Mouse (Mus musculus): ENCODE results near the gene Ptprn2. TPM values are rescaled to one million over a fixed set of nuclear protein-coding genes. Genes with fewer than 3 reads are reported as not detected.

The Ptprn2 gene
- total and polyA plus RNA-seq, 3 experiments: 0.17 TPM; not detected in 2

DNA sequence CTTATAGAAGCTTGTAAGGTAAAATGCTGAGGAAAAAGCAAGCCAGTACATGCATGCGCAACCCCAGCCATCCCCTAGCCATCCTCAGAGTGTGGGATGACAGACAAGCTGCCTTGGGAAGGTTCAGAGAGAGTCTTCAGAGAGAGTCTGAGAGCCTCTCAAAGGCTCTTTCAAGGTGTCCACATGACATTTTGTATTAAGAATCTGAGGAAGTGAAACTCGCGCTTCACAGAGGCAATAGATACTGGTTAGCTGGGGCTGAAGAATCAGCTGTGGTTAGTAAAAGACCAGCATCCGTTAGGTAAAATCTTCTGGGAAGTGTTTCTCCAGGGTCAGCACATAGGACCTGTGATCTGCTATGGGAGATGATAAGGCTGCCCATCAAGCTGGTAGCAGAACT, 110.2 kb downstream of the Ptprn2 start (continued):
- TF ChIP-seq UBTF (IDR thresholded peaks at IDR 0.05; ENCODE audit: low read depth, low read length) (no peak), GABPA (IDR thresholded peaks at IDR 0.05; ENCODE audit: insufficient replicate concordance, low read depth, low read length) (no peak), POLR2AphosphoS2 (IDR thresholded peaks at IDR 0.05; ENCODE audit: low read depth, low read length) (no peak), ELF1 (IDR thresholded peaks at IDR 0.05; ENCODE audit: low read depth, low read length) (0 out of 2 replicates have a peak, but pooled peaks have one; percentile 14), ZKSCAN1 (IDR thresholded peaks at IDR 0.05; ENCODE audit: borderline replicate concordance, low read depth, low read length) (no peak), BHLHE40 (IDR thresholded peaks at IDR 0.05; ENCODE audit: low read depth, low read length) (peak; percentile 20; the same call in 1 of the 2 replicates)

DNA sequence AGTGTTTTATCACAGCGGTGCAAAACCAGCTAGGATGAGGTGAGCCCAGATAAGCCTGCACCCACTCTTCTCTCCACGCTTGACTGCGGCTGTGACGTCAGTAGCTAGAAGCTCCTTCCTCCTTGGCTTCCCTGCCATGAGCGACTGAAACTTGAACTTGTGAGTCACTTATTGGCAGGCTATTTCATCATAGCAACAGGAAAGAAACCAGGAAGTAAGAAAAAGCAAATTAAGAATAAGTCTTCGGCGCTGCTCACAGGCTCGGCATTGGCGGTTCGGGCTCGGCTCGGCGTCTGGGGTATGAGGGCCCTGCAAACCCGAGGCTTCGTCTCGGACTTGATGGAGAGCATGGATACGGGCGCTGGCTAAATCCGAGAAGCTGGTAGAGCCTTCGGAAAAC, 111.5 kb downstream of the Ptprn2 start:
- in situ Hi-C loops (cut with MboI; ENCODE audit: low pct_ligation_motif_present, low pct_unique_long_range_greater_than_20kb, low sequenced_read_pairs) (loop anchor here (10.0 to 25.0 kb wide), 2 partner anchors 62 to 335 kb away; partner anchors contain the start of gene Wdr60), dilution Hi-C loops (cut with MboI; ENCODE audit: extremely low pct_ligation_motif_present, extremely low pct_unique_long_range_greater_than_20kb, low sequenced_read_pairs) (no loop called here)
- Histone ChIP-seq H3K9ac (ENCODE audit: insufficient read depth, low read depth) (peak overlapping the region; percentile 88), H3K27ac (ENCODE audit: insufficient read depth, low read depth) (peak overlapping the region; percentile 97), H3K79me2 (replicated peaks; ENCODE audit: control insufficient read depth, extremely low read depth, insufficient read depth, poor library complexity, severe bottlenecking) (no peaks in the 10 kb centered on the region), H3K4me1 (ENCODE audit: control insufficient read depth in 1 of 2, insufficient read depth in 2 of 2) (peaks cover 34 to 48% of the 10 kb centered on the region in 2 experiments), H3K4me2 (ENCODE audit: insufficient read depth, low read depth, poor library complexity, severe bottlenecking) (peak overlapping the region; percentile 53; the same call in 1 of the 2 replicates), H3K9me3 (replicated peaks; ENCODE audit: low read length) (no peaks in the 10 kb centered on the region), H3K4me3 (replicated peaks in 1 of 3; ENCODE audit: low read depth in 2 of 3, low read length in 2 of 3, poor library complexity in 1 of 3) (peak overlapping the region; percentile 36 to 51 (median 50)), H3K27me3 (replicated peaks) (no peaks in the 10 kb centered on the region), H3K36me3 (replicated peaks in 1 of 2; ENCODE audit: control insufficient read depth in 1 of 2, insufficient read depth in 1 of 2, low read length in 1 of 2) (no peaks in the 10 kb centered on the region)
- DNase-seq (ENCODE audit: extremely low read depth): peak; percentile 90
- TF ChIP-seq IRF4 (IDR thresholded peaks at IDR 0.05; ENCODE audit: low read depth, low read length) (peak; percentile 82), TBP (conservative IDR thresholded peaks at IDR 0.05; ENCODE audit: low read depth, low read length) (peak; percentile 76; the same call in 1 of the 2 replicates), ZMIZ1 (IDR thresholded peaks at IDR 0.05; ENCODE audit: low read depth, low read length) (no peak), TCF12 (IDR thresholded peaks at IDR 0.05; ENCODE audit: low read depth, low read length) (peak; percentile 52; the same call in 1 of the 2 replicates), KAT2A (IDR thresholded peaks at IDR 0.05; ENCODE audit: insufficient replicate concordance, low read length) (no peak), UBTF (IDR thresholded peaks at IDR 0.05; ENCODE audit: low read depth, low read length) (no peak; the same call in 1 of the 2 replicates), EP300 (IDR thresholded peaks at IDR 0.05; ENCODE audit: low read length) (peak; percentile 73), SMC3 (IDR thresholded peaks at IDR 0.05; ENCODE audit: low read depth, low read length) (no peak), MAFK (IDR thresholded peaks at IDR 0.05; ENCODE audit: insufficient replicate concordance, low read length) (no peak), JUND (conservative IDR thresholded peaks at IDR 0.05; ENCODE audit: low read depth, low read length) (peak; percentile 37; the same call in 1 of the 2 replicates), MAZ (IDR thresholded peaks at IDR 0.05; ENCODE audit: low read depth, low read length) (0 out of 2 replicates have a peak, but pooled peaks have one; percentile 9), RCOR1 (conservative IDR thresholded peaks at IDR 0.05; ENCODE audit: low read depth, low read length) (no peak), ETS1 (conservative IDR thresholded peaks at IDR 0.05; ENCODE audit: low read depth, low read length) (peak; percentile 88), MAX (IDR thresholded peaks at IDR 0.05; ENCODE audit: low read length) (no peak; the same call in 1 of the 2 replicates), CTCF (conservative IDR thresholded peaks at IDR 0.05 in 1 of 2, IDR thresholded peaks at IDR 0.05 in 1 of 2; ENCODE audit: low read depth in 2 of 2, low read length in 2 of 2) (no peak), CHD1 (IDR thresholded peaks at IDR 0.05; ENCODE audit: low read depth, low read length) (no peak), USF1 (IDR thresholded peaks at IDR 0.05; ENCODE audit: low read depth, low read length) (no peak), SIN3A (IDR thresholded peaks at IDR 0.05; ENCODE audit: low read length) (peak; percentile 38; the same call in 1 of the 2 replicates), HCFC1 (IDR thresholded peaks at IDR 0.05; ENCODE audit: low read depth, low read length) (peak; percentile 37; the same call in 1 of the 2 replicates), ZC3H11A (IDR thresholded peaks at IDR 0.05; ENCODE audit: low read depth, low read length) (no peak), PAX5 (IDR thresholded peaks at IDR 0.05; ENCODE audit: low read length) (no peak), ZNF384 (IDR thresholded peaks at IDR 0.05; ENCODE audit: low read depth, low read length) (no peak), BHLHE40 (IDR thresholded peaks at IDR 0.05; ENCODE audit: low read depth, low read length) (peak; percentile 53), RAD21 (IDR thresholded peaks at IDR 0.05; ENCODE audit: low read depth, low read length) (no peak), MXI1 (IDR thresholded peaks at IDR 0.05; ENCODE audit: low read depth, low read length) (no peak), JUN (IDR thresholded peaks at IDR 0.05; ENCODE audit: insufficient read depth, low read depth, low read length) (peak; percentile 76), GABPA (IDR thresholded peaks at IDR 0.05; ENCODE audit: insufficient replicate concordance, low read depth, low read length) (peak; percentile 62), NELFE (IDR thresholded peaks at IDR 0.05; ENCODE audit: low read depth, low read length) (peak; percentile 46; the same call in 1 of the 2 replicates), ZKSCAN1 (IDR thresholded peaks at IDR 0.05; ENCODE audit: borderline replicate concordance, low read depth, low read length) (no peak), USF2 (conservative IDR thresholded peaks at IDR 0.05; ENCODE audit: low read depth, low read length) (no peak), E2F4 (IDR thresholded peaks at IDR 0.05; ENCODE audit: insufficient replicate concordance, low read depth, low read length) (no peak), POLR2A (IDR thresholded peaks at IDR 0.05; ENCODE audit: low read depth, low read length) (peak; percentile 66), POLR2AphosphoS2 (IDR thresholded peaks at IDR 0.05; ENCODE audit: low read depth, low read length) (no peak), MYC (IDR thresholded peaks at IDR 0.05; ENCODE audit: low read depth, low read length) (peak; percentile 37; the same call in 1 of the 2 replicates), ELF1 (IDR thresholded peaks at IDR 0.05; ENCODE audit: low read depth, low read length) (peak; percentile 89), CHD2 (IDR thresholded peaks at IDR 0.05; ENCODE audit: low read length) (no peak)
